Mouse (Mus musculus) bone marrow macrophage, adult 2 months (primary cell): Measurements from ENCODE around the gene Ccdc63. TPM values are rescaled to one million over a fixed set of nuclear protein-coding genes. Genes with fewer than 3 reads are reported as not detected.
A peak's percentile ranks its signal among the peaks of the same experiment; 100 is the strongest.

Source experiments
- H3K27ac ChIP-seq: 2 replicates; pipeline ENCODE4 v1.5.1; 2012; ENCODE audit warnings: low read depth, low read length; ENCODE audit not compliant: insufficient read depth
- H3K4me1 ChIP-seq: 2 replicates; pipeline ENCODE4 v1.6.1; 2012; ENCODE audit warnings: low read length; ENCODE audit not compliant: control insufficient read depth, insufficient read depth
- H3K4me3 ChIP-seq: 2 replicates; pipeline ENCODE4 v1.5.1; 2012; ENCODE audit warnings: mild to moderate bottlenecking, low read length, moderate library complexity; ENCODE audit not compliant: insufficient read depth
- CTCF ChIP-seq: IDR thresholded peaks from 2 replicates; pipeline ENCODE4 v1.5.1; 2012; ENCODE audit warnings: low read depth, mild to moderate bottlenecking, low read length, moderate library complexity
- POLR2A ChIP-seq: IDR thresholded peaks from 2 replicates; pipeline ENCODE4 v1.6.1; 2012; ENCODE audit warnings: mild to moderate bottlenecking, low read depth, low read length, borderline replicate concordance
- polyA plus RNA-seq: library from polyadenylated mRNA; stranded (reverse); fragments of >200 nt; gene quantifications from 2 replicates; pipeline ENCODE4 v1.2.4, GENCODE M21; 2012; ENCODE audit not compliant: missing spikeins, insufficient read depth, insufficient read length

Ccdc63 gene
- polyA plus RNA-seq, 1 experiment = 2.5 TPM

- Histone ChIP-seq H3K4me3 (no peak overlapping the region), H3K27ac (no peak overlapping the region), H3K4me1 (peaks cover 40% of the 10 kb centered on the region)
- TF ChIP-seq POLR2A = no peak
- TF ChIP-seq CTCF = no peak
Observed at GRCm38 (mm10) chr5:122108104-122108503, 32.5 kb downstream of the Ccdc63 start.

GRCm38 (mm10) chr5:122106212-122106611 is 34.4 kb downstream of the Ccdc63 start:
- Histone ChIP-seq H3K27ac (no peak overlapping the region), H3K4me3 (no peak overlapping the region), H3K4me1 (peaks cover 44% of the 10 kb centered on the region)
- TF ChIP-seq POLR2A = no peak
- no peak for TF ChIP-seq CTCF

DNA sequence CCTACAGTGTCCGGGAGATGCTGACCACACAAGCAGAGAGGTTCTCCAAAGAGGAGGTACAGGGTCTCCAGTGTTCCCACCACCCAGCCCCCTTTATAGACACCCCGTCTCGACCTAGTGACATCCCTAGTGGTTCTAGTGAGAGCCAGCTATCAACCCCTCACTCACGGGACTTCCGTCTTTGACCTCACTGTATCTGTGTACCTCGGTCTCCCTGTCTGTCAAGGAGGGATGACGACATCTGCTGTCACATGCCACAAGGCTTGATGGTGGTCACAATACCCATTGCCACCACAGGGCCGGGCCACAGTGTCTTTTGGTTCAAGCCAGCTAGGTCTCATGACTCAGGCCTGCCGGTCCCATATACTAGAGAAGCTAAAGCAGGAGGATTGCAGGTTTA is 35.6 kb downstream of the Ccdc63 start:
- TF ChIP-seq CTCF (no peak), POLR2A (no peak)
- peaks cover 34% of the 10 kb centered on the region for H3K4me1 ChIP-seq
- H3K4me3 ChIP-seq = no peak overlapping the region
- no peak overlapping the region for H3K27ac ChIP-seq

DNA sequence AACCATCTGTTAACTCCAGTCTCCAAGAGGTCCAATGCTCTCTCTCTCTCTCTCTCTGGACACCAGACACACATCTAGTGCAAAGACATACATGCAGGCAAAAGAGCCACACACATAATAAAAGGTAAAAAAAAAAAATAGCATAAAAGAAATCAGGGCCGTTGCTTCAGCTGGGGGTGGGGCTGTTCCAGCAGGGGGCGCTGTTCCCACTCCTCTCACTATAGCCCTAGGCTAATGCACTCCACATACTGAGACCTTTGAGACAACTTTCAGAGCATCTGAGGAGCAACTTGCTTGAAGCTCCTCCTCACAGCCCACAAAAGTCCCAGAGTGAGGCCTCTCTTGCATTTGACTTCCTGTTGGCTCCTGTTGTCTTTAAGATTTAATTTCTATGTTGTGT is 36.4 kb downstream of the Ccdc63 start:
- Histone ChIP-seq H3K4me1 (peaks cover 27% of the 10 kb centered on the region), H3K4me3 (no peak overlapping the region), H3K27ac (no peak overlapping the region)
- peak; percentile 76 for TF ChIP-seq CTCF
- TF ChIP-seq POLR2A = no peak

- TF ChIP-seq CTCF = no peak
- TF ChIP-seq POLR2A = no peak
- Histone ChIP-seq H3K27ac (no peak overlapping the region), H3K4me3 (peak overlapping the region; percentile 21; the same call in 1 of the 2 replicates), H3K4me1 (peaks cover 19% of the 10 kb centered on the region)
Observed at GRCm38 (mm10) chr5:122103075-122103474, 37.5 kb downstream of the Ccdc63 start.

- H3K4me1 ChIP-seq = peaks cover 14% of the 10 kb centered on the region
- H3K27ac ChIP-seq = no peak overlapping the region
- no peak for TF ChIP-seq POLR2A
- no peak for TF ChIP-seq CTCF
- peak overlapping the region; percentile 21; the same call in 1 of the 2 replicates for H3K4me3 ChIP-seq
Observed at GRCm38 (mm10) chr5:122102476-122103050, 38.1 kb downstream of the Ccdc63 start.

GRCm38 (mm10) chr5:122094439-122094838 is 46.2 kb downstream of the Ccdc63 start:
- Histone ChIP-seq H3K4me1 (no peaks in the 10 kb centered on the region), H3K4me3 (no peak overlapping the region), H3K27ac (no peak overlapping the region)
- no peak for TF ChIP-seq POLR2A
- TF ChIP-seq CTCF = no peak

DNA sequence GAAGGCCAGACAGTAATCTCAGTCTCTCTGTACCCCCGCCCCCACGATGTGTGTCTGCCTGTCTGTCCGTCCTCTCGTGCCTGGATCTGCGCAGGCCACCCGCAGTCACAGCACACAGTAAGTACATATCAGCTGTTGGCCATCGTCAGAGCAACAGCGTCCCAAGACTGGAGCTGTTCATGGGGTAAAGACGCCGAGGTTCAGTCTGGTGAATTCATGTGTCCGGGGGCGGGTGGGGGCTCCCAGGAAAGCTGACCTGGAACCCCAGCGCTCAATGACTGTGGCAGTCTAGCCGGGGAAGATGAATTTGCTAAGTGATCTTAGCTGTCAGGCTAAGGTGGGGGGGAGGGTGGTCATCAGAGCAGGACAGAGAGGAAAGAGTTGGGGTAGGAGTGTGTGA is 46.9 kb downstream of the Ccdc63 start:
- Histone ChIP-seq H3K27ac (no peak overlapping the region), H3K4me1 (no peaks in the 10 kb centered on the region), H3K4me3 (no peak overlapping the region)
- no peak for TF ChIP-seq POLR2A
- no peak for TF ChIP-seq CTCF

DNA sequence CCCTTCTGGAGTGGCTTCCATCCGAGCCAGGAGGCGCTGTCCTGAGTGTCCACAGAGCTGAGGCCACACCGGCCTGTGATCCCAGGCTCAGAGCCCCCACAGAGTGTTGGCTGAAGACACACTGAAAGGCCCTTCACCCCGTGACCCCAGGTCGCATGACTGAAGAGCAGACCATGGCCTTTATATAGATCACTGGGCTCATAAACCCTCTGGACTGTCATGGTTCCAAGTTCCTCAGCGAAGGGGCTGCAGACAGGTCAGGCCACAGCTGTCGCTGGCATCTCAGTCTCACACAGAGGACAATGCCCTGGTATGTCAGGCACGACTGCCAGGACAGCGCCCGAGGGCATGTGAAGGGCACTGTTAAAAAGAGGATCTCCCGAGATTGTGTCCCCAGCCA is 47.8 kb downstream of the Ccdc63 start:
- Histone ChIP-seq H3K4me1 (no peaks in the 10 kb centered on the region), H3K27ac (no peak overlapping the region), H3K4me3 (no peak overlapping the region)
- no peak for TF ChIP-seq POLR2A
- TF ChIP-seq CTCF = no peak

- Histone ChIP-seq H3K27ac (no peak overlapping the region), H3K4me3 (no peak overlapping the region), H3K4me1 (no peaks in the 10 kb centered on the region)
- TF ChIP-seq POLR2A (no peak), CTCF (peak; percentile 45)
Observed at GRCm38 (mm10) chr5:122091070-122091469, 49.6 kb downstream of the Ccdc63 start.

DNA sequence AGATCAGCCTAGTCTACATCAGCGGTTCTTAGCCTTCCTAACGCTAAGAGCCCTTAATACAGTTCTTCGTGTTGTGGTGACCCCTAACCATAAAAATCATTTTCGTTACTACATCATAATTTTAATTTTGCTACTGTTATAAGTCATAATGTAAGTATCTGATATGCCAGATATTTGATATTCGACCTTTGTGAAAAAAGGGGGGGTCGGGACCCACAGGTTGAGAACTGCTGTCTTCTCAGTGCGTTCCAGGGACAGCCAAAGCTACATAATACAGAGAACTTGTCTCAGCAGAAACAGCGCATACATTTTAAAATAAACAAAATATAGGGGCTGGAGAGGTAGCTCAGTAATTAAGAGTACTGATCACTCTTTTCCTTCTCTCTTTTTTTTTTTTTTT is 51.0 kb downstream of the Ccdc63 start:
- Histone ChIP-seq H3K27ac (no peak overlapping the region), H3K4me1 (peaks cover 9% of the 10 kb centered on the region), H3K4me3 (no peak overlapping the region)
- no peak for TF ChIP-seq POLR2A
- no peak for TF ChIP-seq CTCF
